Mouse (Mus musculus) lung, embryonic 16.5 days (tissue): Measurements from ENCODE around the gene Rsph14. TPM values are rescaled to one million over a fixed set of nuclear protein-coding genes. Genes with fewer than 3 reads are reported as not detected.
A peak's percentile ranks its signal among the peaks of the same experiment; 100 is the strongest.
"Not testable (repeated sequence)": the region's sequence is repeated elsewhere in the genome, so short reads cannot be mapped to it uniquely, and the experiment has no call there.

Experiments used
- ATAC-seq: fragments of 200-750 bp; cut with Nextera tagmentation; 2 replicates; pipeline ENCODE4 v1.8.0; 2017; ENCODE audit warnings: low read depth, mild to moderate bottlenecking, moderate library complexity
- H3K27ac ChIP-seq: fragments of 300-500 bp; sonication (generic); 2 replicates; pipeline ENCODE4 v1.5.1; 2014; ENCODE audit warnings: mild to moderate bottlenecking, control low read depth, low read length
- H3K27me3 ChIP-seq: fragments of 300-500 bp; sonication (generic); 2 replicates; pipeline ENCODE4 v1.6.1; 2014; ENCODE audit warnings: low read depth, low read length, mixed read lengths; ENCODE audit not compliant: control insufficient read depth, insufficient read depth
- H3K36me3 ChIP-seq: fragments of 300-500 bp; sonication (generic); 2 replicates; pipeline ENCODE4 v1.6.1; 2014; ENCODE audit warnings: low read length; ENCODE audit not compliant: control insufficient read depth, insufficient read depth
- H3K4me1 ChIP-seq: fragments of 300-500 bp; sonication (generic); replicated peaks from 2 replicates; pipeline ENCODE4 v1.6.1; 2014; ENCODE audit warnings: low read length, mixed read lengths; ENCODE audit not compliant: control insufficient read depth, insufficient read depth
- H3K4me2 ChIP-seq: fragments of 300-500 bp; sonication (generic); 2 replicates; pipeline ENCODE4 v1.6.1; 2014; ENCODE audit warnings: low read depth, low read length, control low read depth
- H3K4me3 ChIP-seq: fragments of 300-500 bp; sonication (generic); 2 replicates; pipeline ENCODE4 v1.5.1; 2014; ENCODE audit warnings: mild to moderate bottlenecking, low read length, control low read depth
- H3K9ac ChIP-seq: fragments of 300-500 bp; sonication (generic); 2 replicates; pipeline ENCODE4 v1.6.1; 2014; ENCODE audit warnings: low read length, control low read depth
- H3K9me3 ChIP-seq: fragments of 300-500 bp; sonication (generic); 2 replicates; pipeline ENCODE4 v1.6.1; 2016; ENCODE audit warnings: low read length; ENCODE audit not compliant: control insufficient read depth
- WGBS: fragments of 180-500 bp; shearing (Covaris S2); extraction: QIAGEN DNeasy Blood & Tissue Kit; methylation state at CpG from one replicate; pipeline ENCODE4 v1.1.7; 2014; 5-methylcytosine and 5-hydroxymethylcytosine counted together
- polyA plus RNA-seq: library from polyadenylated mRNA; unstranded; fragments of >200 nt; fragmentation: Nextera tagmentation; extraction: Ambion mirVana; gene quantifications from 2 replicates; pipeline ENCODE4 v1.2.1, GENCODE M21; 2015

Gene Rsph14
- polyA plus RNA-seq, 1 experiment from 2014 or later, result 3.3 TPM

GRCm38 (mm10) chr10:75044459-75044858 lies 12.1 kb upstream of the Rsph14 start:
- Histone ChIP-seq H3K9ac (no peak overlapping the region), H3K27me3 (no peaks in the 10 kb centered on the region), H3K36me3 (no peaks in the 10 kb centered on the region), H3K4me2 (no peak overlapping the region), H3K4me1 (0 out of 2 replicates have a peak, but pooled peaks cover 2% of the 10 kb centered on the region), H3K9me3 (no peaks in the 10 kb centered on the region), H3K4me3 (no peak overlapping the region), H3K27ac (no peak overlapping the region)
- ATAC-seq, result no peak
- WGBS, result 34% methylated on average over 7 of the region's 7 CpGs

- H3K36me3 ChIP-seq, ATAC-seq, H3K27ac ChIP-seq, H3K4me1 ChIP-seq, H3K27me3 ChIP-seq, H3K4me3 ChIP-seq, H3K9ac ChIP-seq, H3K4me2 ChIP-seq, H3K9me3 ChIP-seq: not testable (repeated sequence)
- 13% methylated on average over 1 of the region's 1 CpGs for WGBS
These were observed 9.7 kb upstream of the Rsph14 start for GRCm38 (mm10) chr10:75042060-75042459.

DNA sequence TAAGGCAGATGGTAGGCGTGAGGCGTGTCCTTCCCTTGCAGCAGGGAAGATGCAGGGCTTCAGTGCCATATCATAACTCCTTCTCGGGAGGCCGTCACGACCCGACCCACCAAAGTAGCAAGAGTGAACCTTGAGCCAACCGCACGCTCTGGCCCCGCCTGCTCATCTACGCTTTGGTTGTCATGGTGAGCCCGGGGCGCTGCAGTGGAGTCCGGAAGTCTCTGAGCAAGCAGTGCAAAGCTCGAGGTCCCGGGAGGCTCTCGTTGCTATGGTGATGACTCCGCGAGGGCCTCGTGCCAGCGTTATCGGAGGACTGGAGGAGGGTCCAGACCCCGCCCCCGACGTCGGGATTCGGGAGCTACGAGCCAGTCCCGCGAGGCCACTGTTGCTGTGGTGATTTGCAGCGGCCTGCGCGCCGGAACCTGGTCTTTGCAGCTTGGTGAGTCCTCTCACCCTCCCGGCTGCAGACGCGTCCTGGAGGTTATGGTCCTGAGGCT lies 4.5 kb upstream of the Rsph14 start, which contains the start of gene Rab36:
Rab36 (plus strand) TSS at position 176 of the 497 bp plus-strand sequence.
- Histone ChIP-seq H3K36me3 (no peaks in the 10 kb centered on the region), H3K4me3 (peak within 1 kb of the TSS; percentile 54), H3K27ac (peak within 1 kb of the TSS; percentile 67), H3K4me1 (peaks cover 6% of the 10 kb centered on the region; the same call in 1 of the 2 replicates), H3K9ac (peak within 1 kb of the TSS; percentile 73), H3K4me2 (peak within 1 kb of the TSS; percentile 76), H3K9me3 (no peaks in the 10 kb centered on the region), H3K27me3 (no peaks in the 10 kb centered on the region)
- peak; percentile 98 for ATAC-seq
- under 1% methylated on average over 36 of the region's 36 CpGs for WGBS

DNA sequence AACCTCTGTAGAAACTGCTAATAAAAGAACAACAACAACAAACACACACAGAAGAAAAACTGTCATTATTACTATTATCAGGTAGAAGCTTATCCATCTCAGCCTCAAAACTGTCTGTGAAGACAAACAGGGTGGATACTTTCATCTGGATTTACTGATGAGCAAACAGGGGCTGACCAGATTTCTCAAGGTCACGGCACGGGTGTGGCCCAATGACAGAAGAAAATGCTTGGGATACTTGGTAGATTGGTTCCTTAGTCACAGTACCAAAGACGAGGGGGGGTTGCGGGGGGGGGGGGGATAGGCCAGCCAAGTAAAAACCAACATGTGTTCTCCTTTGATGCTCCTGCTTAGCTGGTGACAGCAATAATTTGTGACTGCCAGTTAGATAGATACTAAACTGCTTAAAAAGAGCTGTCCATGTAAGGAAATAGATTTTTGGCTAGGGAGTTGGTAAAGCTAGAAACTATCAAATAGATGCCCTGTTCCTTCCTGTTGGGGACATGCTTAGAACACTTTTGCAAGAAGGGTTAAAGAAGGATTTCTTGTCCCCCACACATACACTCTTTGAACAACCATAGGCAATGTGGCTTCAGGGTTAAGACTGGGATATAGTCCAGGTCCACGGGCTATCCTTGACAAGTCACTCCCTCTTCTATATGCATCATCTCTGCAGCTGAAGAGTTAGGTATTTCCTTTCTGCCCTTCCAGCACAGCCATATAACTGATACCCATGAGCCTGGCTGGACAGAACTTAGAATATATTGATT lies 856 bp downstream of the Rsph14 start:
- H3K9me3 ChIP-seq, result no peaks in the 10 kb centered on the region
- WGBS, result 57% methylated on average over 5 of the region's 5 CpGs
- ATAC-seq, result no peak
- no peak overlapping the region for H3K4me2 ChIP-seq
- no peaks in the 10 kb centered on the region for H3K27me3 ChIP-seq
- H3K36me3 ChIP-seq, result no peaks in the 10 kb centered on the region
- H3K27ac ChIP-seq, result no peak overlapping the region
- H3K4me3 ChIP-seq, result no peak overlapping the region
- no peak overlapping the region for H3K9ac ChIP-seq
- H3K4me1 ChIP-seq, result peaks cover under 1% of the 10 kb centered on the region; the same call in 1 of the 2 replicates

- Histone ChIP-seq H3K9me3 (no peaks in the 10 kb centered on the region), H3K4me2 (no peak overlapping the region), H3K36me3 (no peaks in the 10 kb centered on the region), H3K9ac (no peak overlapping the region), H3K4me3 (no peak overlapping the region), H3K27ac (no peak overlapping the region), H3K4me1 (no peaks in the 10 kb centered on the region; the same call in 1 of the 2 replicates), H3K27me3 (no peaks in the 10 kb centered on the region)
- ATAC-seq, result no peak
- 74% methylated on average over 3 of the region's 3 CpGs for WGBS
These were observed 2.2 kb downstream of the Rsph14 start for GRCm38 (mm10) chr10:75030234-75030633.

DNA sequence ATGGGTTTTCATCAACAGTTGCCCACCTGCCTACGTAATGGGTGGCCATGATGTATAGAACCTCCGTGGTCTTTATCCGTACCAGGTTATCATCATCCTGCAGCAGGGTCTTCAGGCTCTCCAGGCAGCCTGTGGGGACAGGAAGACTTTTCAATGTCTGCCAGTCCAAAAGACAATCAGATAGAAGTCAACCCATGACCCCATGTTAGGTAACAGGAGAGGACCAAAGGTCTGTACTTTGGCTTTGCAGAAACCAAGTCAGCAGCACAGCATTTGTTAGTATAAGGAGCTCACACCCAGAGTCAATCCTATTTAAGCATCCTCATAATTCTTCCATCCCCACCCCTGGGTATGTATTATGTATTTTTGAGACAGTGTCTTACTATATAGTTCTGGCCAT lies 2.7 kb downstream of the Rsph14 start:
- no peaks in the 10 kb centered on the region for H3K36me3 ChIP-seq
- no peak overlapping the region for H3K27ac ChIP-seq
- no peaks in the 10 kb centered on the region for H3K9me3 ChIP-seq
- H3K4me3 ChIP-seq, result no peak overlapping the region
- no peaks in the 10 kb centered on the region; the same call in 1 of the 2 replicates for H3K4me1 ChIP-seq
- no peak for ATAC-seq
- no peaks in the 10 kb centered on the region for H3K27me3 ChIP-seq
- no peak overlapping the region for H3K4me2 ChIP-seq
- WGBS, result 91% methylated on average over 3 of the region's 3 CpGs
- no peak overlapping the region for H3K9ac ChIP-seq

GRCm38 (mm10) chr10:75028743-75029142 lies 3.6 kb downstream of the Rsph14 start:
- H3K4me1 ChIP-seq, result no peaks in the 10 kb centered on the region; the same call in 1 of the 2 replicates
- H3K27me3 ChIP-seq, result no peaks in the 10 kb centered on the region
- no peaks in the 10 kb centered on the region for H3K9me3 ChIP-seq
- H3K4me3 ChIP-seq, result no peak overlapping the region
- ATAC-seq, result no peak
- no peaks in the 10 kb centered on the region for H3K36me3 ChIP-seq
- no peak overlapping the region for H3K9ac ChIP-seq
- no peak overlapping the region for H3K4me2 ChIP-seq
- no peak overlapping the region for H3K27ac ChIP-seq
- WGBS, result 69% methylated on average over 8 of the region's 8 CpGs

GRCm38 (mm10) chr10:75026491-75026890 lies 5.9 kb downstream of the Rsph14 start:
- no peak overlapping the region for H3K4me3 ChIP-seq
- no peak overlapping the region for H3K27ac ChIP-seq
- H3K4me2 ChIP-seq, result no peak overlapping the region
- H3K4me1 ChIP-seq, result no peaks in the 10 kb centered on the region
- H3K9me3 ChIP-seq, result no peaks in the 10 kb centered on the region
- no peaks in the 10 kb centered on the region for H3K27me3 ChIP-seq
- no peak overlapping the region for H3K9ac ChIP-seq
- ATAC-seq, result no peak
- H3K36me3 ChIP-seq, result no peaks in the 10 kb centered on the region
- 64% methylated on average over 8 of the region's 8 CpGs for WGBS

DNA sequence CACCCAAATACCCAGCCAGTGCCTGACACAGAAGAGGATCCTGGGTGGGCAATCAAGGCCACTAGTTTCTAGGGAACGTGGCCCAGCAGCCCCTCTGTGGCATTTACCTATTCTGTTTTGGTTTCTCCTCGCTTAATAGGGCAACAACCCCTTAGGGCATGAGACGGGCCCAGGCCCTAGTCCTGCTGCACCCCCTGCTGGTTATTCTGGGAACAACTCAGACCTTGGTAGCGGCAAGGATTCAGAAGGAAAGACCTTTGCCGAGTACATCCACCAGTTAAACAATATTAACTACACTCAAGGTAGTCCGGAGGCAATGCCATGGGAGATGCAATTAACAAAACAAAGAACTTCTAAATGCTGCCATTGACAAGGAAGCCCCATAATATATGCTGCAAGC lies 11.2 kb downstream of the Rsph14 start:
- Histone ChIP-seq H3K27ac (no peak overlapping the region), H3K27me3 (no peaks in the 10 kb centered on the region), H3K4me1 (no peaks in the 10 kb centered on the region), H3K9me3 (no peaks in the 10 kb centered on the region), H3K9ac (no peak overlapping the region), H3K36me3 (no peaks in the 10 kb centered on the region), H3K4me2 (no peak overlapping the region), H3K4me3 (no peak overlapping the region)
- WGBS, result 8% methylated on average over 6 of the region's 6 CpGs
- peak; percentile 59 for ATAC-seq
